Mouse (Mus musculus) cerebellum, adult 9-11 months (tissue): ENCODE results near the gene Usp47.

Source experiments
- DNase-seq: peaks from one replicate; pipeline ENCODE4 v3.0.0; 2022

Usp47 gene

GRCm38 (mm10) chr7:112023150-112023600 is at the start of gene Usp47:
TSS of gene Usp47 (plus strand) at chr7:112023504.
- peak; percentile 86 for DNase-seq

- DNase-seq, result no peak
Measured at GRCm38 (mm10) chr7:111976401-111976800, 46.9 kb upstream of the Usp47 start.

DNA sequence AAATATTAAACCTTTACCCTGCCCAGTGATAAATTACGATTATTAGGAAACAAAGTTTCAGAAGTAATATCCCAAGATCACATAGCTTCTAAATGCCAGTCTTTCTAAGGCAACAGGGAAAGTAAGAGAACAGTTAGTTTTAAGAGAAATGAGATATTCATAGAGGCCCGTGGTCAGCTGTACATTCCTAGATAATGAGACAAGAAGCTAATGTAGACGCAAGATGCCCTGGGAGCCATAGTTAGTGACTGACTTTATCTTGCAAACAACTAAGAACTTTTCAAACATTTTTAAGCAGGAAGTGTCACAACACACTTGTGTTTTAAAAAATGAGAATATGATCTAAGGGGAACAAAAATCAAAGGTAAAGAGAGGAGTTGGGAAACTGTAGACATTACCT is 45.4 kb upstream of the Usp47 start:
- DNase-seq, result no peak

GRCm38 (mm10) chr7:111982296-111982695 is 41.0 kb upstream of the Usp47 start:
- DNase-seq, result no peak

GRCm38 (mm10) chr7:111984530-111984929 is 38.8 kb upstream of the Usp47 start:
- DNase-seq, result no peak

- no peak for DNase-seq
Measured at GRCm38 (mm10) chr7:111985266-111985665, 38.0 kb upstream of the Usp47 start.

DNA sequence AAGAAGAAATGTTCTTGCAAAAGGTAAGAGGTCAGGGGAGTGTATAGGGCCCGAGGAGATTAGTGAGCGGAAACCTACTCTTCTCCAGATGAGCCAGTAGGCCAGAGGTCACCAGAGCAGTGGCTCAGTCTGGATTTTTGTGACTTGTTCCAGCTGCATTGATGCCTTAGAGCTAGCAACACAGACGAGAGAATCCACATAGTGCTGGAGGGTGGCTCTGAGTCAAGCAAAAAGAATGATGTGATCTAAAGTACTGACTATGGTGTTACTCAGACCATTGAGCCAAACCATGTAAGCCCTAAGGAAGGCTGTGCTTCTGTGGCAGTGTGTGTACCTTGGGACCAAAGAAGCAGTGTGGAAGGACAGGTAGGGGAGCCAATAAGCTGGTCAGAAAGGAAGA is 36.4 kb upstream of the Usp47 start:
- no peak for DNase-seq

DNA sequence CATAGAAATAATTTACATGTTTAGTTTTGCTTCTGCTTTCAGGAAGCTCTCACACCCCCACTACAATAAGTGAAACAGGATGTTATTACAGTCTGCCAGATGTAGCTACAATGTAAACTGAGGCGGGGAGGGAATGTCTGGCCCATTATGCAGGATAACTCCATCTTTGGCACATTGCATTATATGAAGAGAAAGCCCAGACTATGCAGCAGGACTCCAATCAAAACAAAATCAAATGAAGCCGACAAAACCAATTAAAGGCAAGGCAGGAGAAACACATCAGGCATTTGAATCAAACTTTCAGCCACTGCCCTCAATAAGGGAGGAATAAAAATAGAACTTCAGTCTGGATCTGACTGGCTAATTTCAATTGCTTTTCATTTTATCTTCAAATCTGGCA is 25.9 kb upstream of the Usp47 start:
- DNase-seq, result no peak

DNA sequence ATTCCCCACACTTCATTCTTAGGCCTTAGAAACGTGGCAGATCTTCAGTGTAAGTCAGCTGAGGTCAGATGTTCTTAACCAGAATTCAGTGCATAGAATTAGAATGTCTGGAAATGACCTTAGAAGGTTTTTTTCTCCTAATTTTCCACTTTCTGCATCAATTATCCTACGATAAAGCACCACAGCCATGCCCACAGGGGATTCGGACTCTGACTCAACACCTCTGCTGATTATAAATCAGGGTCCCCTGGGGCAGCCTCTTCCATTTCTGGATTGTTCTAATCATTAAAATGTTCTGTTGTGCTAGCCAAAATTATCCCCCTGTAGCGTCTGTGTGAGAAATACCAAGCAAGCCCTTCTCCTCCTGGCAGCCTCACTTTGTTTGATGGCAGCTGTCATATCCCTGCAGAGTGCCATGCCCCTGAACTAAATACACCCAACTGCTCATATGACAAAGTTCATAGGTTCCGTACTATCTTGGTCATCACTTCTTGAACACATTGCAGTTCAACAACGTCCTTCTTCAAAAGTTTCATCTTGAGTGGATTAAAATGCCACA is 24.8 kb upstream of the Usp47 start:
- no peak for DNase-seq

DNA sequence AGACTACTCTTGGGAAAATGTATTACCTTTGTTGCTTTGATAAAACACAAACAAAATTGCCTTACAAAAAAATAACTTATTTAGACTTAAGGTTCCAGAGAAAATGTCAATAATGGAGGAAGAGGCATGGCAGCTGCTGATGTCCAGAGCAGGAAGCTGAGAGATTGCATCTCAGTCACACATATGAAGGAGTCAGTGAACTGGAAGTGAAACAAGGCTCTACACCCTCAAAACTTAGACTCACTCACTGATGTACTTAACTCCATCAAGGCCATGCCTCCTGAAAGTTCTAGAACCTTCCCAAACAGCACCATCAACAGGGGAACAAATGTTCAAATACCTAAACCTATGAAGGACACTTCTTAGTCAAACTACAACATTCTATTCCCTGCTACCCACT is 23.9 kb upstream of the Usp47 start:
- DNase-seq, result no peak

DNA sequence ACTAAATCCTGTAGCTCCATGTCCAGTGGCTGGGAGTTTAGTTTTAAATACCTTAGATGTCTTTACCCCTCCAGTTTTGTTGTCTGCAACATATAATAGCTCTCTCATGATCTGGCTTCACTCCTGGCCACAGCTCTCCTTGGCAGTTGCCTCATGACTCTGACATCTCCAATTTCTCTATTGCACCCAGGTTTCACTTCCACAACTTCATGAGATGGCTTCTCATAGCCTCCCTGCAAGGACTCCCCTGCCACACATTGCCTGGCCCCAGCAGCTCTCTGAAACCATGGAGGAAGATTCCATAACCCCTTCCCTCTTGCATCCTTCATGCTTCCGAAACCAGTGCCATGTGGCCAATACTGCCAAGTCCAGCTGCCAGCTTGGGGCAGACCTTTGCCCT is 23.1 kb upstream of the Usp47 start:
- DNase-seq, result no peak

DNA sequence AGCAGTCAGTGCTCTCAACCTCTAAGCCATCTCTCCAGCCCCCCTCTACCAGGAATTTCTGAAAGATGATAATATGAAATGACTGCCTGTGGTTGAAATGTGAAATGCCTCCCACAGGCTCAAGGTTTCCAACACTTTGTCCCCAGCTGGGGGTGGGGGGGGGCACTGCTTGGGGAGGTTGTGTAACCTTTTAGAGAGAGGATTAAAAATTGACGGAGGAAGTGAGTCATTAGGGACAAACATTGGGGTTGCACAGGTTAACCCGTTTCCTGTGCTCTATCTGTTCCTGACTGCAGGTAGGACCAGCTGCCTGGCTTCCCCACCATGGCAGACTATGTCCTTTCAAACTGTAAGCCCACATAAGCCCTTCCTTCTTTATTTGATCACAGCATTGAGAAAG is 12.8 kb upstream of the Usp47 start:
- no peak for DNase-seq

DNA sequence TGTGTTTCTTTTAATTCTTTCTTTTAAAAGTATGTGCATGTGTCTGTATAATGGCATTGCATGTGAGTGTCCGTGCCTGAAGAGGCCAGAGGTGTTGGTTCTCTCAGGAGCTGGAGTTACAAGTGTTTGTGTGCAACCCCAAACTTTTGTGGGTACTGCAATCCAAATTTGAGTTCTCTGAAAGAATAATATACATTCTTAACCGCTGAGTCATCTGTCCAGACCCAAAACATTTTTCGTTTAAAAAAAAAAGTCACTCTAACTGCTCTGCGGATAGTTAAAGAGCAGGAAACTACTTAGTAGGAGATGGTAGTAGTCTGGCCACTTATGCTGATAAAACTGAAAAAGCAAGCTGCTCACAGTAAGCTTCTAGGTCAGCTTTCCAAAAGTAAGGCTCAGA is 12.3 kb upstream of the Usp47 start:
- no peak for DNase-seq

GRCm38 (mm10) chr7:112012102-112012501 is 11.2 kb upstream of the Usp47 start:
- peak; percentile 97 for DNase-seq

GRCm38 (mm10) chr7:112012621-112013177 is 10.6 kb upstream of the Usp47 start:
- no peak for DNase-seq

- no peak for DNase-seq
Measured at GRCm38 (mm10) chr7:112014148-112014547, 9.2 kb upstream of the Usp47 start.

GRCm38 (mm10) chr7:112022506-112023149 is 676 bp upstream of the Usp47 start:
- no peak for DNase-seq

DNA sequence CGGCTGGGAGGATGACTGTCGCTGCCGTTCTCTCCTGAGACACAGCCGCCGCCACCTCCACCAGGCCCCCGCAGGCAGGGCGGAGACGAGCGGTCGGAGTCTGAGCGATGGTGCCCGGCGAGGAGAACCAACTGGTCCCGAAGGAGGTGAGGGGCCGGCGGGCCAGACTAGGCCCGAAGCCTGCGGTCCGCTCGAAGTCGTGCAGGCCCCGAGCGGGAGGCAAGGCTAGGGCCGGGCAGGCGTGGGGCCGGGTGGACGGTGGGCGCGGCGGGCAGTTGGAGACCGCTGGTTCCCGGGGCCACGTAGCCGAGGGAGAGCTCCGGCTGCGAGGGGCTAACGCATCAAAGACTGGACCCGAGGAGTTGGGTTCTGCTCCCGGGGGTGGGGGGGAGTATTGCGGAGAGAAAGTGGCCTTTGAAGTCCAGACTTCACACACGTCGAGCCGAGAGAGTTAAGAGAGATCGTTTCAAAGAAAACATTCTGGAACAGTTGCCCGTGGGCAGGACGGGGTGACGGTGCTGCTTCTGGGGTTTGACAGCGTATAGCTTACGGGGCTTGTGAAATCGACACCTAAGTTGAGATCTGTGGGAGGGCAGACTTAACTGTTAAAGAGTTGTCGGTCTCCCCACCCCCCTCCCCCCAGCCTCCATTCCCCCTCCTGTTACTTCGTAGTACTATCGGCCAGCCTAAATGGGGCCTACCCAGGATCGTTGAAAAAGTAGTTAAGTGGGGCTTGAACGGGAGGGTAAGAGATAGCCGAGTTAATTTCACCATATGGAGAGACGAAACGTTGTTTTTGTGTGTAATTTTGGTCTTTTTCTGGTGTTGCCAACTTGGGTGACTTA is 519 bp downstream of the Usp47 start:
- no peak for DNase-seq

- DNase-seq, result no peak
Measured at GRCm38 (mm10) chr7:112024446-112024730, 1.1 kb downstream of the Usp47 start.

GRCm38 (mm10) chr7:112024856-112025255 is 1.6 kb downstream of the Usp47 start:
- no peak for DNase-seq

DNA sequence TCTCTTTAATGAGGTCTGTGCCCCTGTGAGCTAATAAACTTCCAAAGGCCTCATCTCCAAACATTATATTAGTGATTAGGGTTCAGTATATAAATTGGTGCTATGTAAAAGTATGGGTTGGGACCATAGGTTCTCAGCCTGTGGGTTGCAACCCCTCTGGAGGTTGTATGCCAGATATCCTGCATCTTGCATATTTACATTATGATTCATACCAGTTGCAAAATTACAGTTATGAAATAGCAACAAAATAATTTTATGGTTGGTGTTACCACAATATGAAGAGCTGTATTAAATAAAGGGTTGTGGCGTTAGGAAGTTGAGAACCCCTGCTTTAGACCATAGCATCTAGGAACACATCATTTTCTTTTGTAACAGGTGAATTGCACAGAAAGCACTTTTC is 7.3 kb downstream of the Usp47 start:
- DNase-seq, result no peak

DNA sequence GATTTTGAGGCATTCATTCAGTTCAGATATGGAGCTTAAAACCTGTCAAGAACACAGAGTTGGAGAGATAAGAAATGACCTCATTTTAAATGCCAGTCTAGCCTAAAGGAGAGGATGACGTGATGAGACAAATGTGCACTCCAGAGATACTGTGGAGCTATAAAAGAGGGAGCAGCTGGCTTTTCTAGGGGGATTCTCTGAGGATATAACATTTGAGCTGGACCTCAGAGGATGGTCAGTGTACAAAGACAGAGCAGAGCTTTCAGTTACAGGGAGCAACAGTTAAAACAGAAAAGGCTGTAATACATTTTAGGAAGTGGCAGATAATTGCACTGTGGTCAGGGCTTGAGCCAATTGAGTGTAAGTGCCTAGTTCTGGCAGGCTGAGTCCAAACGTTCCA is 12.5 kb downstream of the Usp47 start:
- no peak for DNase-seq

DNA sequence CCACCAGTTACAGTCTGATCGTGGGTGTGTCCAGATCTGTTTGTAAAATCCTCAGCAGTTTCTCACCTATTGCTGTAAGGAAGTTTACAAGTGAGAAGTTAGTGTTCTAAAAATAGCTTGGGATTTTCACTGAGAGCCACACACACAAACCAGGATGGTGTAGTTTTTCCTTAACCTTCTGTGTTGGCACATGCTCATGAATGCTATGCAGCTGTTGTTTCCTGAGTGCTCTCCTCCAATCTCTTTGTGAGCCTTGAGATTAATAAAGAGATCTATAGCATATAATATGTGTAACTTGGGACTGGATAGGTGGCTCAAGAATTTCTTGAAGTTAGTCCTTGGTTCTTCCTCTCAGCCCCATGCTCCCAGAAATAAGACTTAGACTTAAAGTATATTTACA is 13.3 kb downstream of the Usp47 start:
- no peak for DNase-seq

- no peak for DNase-seq
Measured at GRCm38 (mm10) chr7:112040271-112040670, 17.0 kb downstream of the Usp47 start.
